Mouse (Mus musculus): ENCODE data around the gene Vgf. TPM values are rescaled to one million over a fixed set of nuclear protein-coding genes. Genes with fewer than 3 reads are reported as not detected.

Vgf gene
- polyA plus RNA-seq (2015; fragmentation: Nextera tagmentation; extraction: Ambion mirVana), result 0.21 TPM in 1 of 2 replicates, not detected in the other

DNA sequence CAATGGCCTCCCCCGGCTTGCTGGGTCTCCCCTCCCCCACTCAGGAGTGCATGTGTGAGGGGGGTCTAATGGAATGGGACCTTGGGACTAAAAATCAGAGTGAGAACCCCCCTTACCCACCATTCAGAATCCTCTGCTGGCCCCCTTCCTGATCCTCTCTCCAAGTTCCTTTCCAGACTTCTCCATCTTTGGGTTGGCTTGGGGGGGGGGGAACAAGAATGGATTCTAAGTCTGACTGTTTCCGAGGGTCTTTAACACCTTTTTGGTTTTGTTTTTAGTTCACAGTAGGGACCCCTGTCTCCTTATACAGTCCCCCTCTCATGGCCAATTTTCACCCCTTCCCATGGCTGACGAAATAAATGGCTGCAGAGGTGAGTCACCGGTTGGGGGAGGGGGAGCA, at the start of gene Vgf:
TSS of gene Vgf (plus strand) at position 301 of the 400 bp plus-strand sequence.
- no peak within 1 kb of the TSS for H3K4me3 ChIP-seq (ENCODE audit: low read depth, low read length)
- ATAC-seq (ENCODE audit: low read depth), result no peak
- no peak within 1 kb of the TSS for H3K4me2 ChIP-seq (ENCODE audit: low read depth, low read length)
- H3K9ac ChIP-seq (ENCODE audit: low read depth, low read length), result no peak within 1 kb of the TSS
- 7% methylated on average over 4 of the region's 4 CpGs for WGBS (ENCODE audit: insufficient replicate concordance)
- H3K4me1 ChIP-seq (ENCODE audit: control insufficient read depth, low read depth, low read length), result peaks cover 12% of the 10 kb centered on the region
- no peaks in the 10 kb centered on the region for H3K36me3 ChIP-seq (ENCODE audit: control insufficient read depth, insufficient read depth)
- no peaks in the 10 kb centered on the region for H3K9me3 ChIP-seq (replicated peaks; ENCODE audit: control insufficient read depth, low read length)
- peaks cover 77% of the 10 kb centered on the region for H3K27me3 ChIP-seq (ENCODE audit: control insufficient read depth, insufficient read depth, low read depth, low read length)
- H3K27ac ChIP-seq (ENCODE audit: low read length), result no peak within 1 kb of the TSS

DNA sequence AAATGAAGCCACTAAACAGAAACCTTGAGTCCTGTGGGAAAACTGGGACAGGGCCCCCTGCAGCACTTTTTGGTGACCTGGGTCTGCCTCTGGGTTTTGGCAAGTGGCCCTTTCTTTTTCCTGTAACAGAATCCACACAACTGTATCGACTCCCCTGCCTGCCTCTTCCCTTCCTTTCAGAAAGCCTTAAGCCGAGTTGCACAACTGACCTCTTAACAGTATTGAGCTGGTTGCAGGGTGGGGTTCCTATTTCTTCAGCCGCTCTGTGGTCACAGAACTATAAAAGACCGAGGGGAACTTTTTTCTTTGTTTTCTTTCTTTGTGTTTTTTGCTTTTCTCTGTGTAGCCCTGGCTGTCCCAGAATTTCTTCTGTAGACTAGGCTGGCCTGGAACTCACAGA, 48.4 kb upstream of the Vgf start:
- Histone ChIP-seq H3K36me3 (ENCODE audit: control insufficient read depth, insufficient read depth) (no peaks in the 10 kb centered on the region; the same call in 1 of the 2 replicates), H3K9me3 (replicated peaks; ENCODE audit: control insufficient read depth, low read length) (no peaks in the 10 kb centered on the region), H3K4me3 (ENCODE audit: low read depth, low read length) (no peak overlapping the region), H3K9ac (ENCODE audit: low read depth, low read length) (no peak overlapping the region), H3K27ac (ENCODE audit: low read length) (peak overlapping the region; percentile 50), H3K4me2 (ENCODE audit: low read depth, low read length) (no peak overlapping the region), H3K27me3 (ENCODE audit: control insufficient read depth, insufficient read depth, low read depth, low read length) (no peaks in the 10 kb centered on the region; the same call in 1 of the 2 replicates), H3K4me1 (ENCODE audit: control insufficient read depth, low read depth, low read length) (no peaks in the 10 kb centered on the region)
- 18% methylated on average over 4 of the region's 4 CpGs for whole genome bisulfite sequencing (ENCODE audit: insufficient replicate concordance)
- ATAC-seq (ENCODE audit: low read depth), result no peak

DNA sequence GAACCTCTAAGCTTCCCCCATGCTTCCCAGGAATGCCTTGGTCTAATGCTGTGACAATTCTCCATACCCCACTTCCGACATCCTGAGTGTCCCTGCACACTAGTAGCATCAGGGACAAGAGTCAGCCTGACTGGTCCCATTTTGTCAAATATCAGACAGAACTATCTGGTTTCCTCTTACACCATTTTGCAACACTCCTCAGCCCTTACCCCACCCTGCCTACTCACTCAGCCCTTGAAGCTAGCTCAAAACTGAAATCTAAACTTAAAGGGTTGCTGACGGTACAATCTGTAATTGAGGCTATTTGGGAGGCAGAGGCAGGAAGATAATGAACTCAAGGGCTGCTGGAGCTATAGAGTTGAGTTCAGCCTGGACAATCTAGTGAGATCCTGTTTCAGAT, 46.4 kb upstream of the Vgf start:
- H3K4me1 ChIP-seq (ENCODE audit: control insufficient read depth, low read depth, low read length), result no peaks in the 10 kb centered on the region
- 55% methylated on average over 2 of the region's 2 CpGs for WGBS (ENCODE audit: insufficient replicate concordance)
- no peaks in the 10 kb centered on the region; the same call in 1 of the 2 replicates for H3K36me3 ChIP-seq (ENCODE audit: control insufficient read depth, insufficient read depth)
- peak overlapping the region; percentile 54 for H3K27ac ChIP-seq (ENCODE audit: low read length)
- no peak overlapping the region for H3K4me3 ChIP-seq (ENCODE audit: low read depth, low read length)
- no peak for ATAC-seq (ENCODE audit: low read depth)
- no peaks in the 10 kb centered on the region for H3K9me3 ChIP-seq (replicated peaks; ENCODE audit: control insufficient read depth, low read length)
- no peak overlapping the region for H3K9ac ChIP-seq (ENCODE audit: low read depth, low read length)
- H3K27me3 ChIP-seq (ENCODE audit: control insufficient read depth, insufficient read depth, low read depth, low read length), result no peaks in the 10 kb centered on the region
- H3K4me2 ChIP-seq (ENCODE audit: low read depth, low read length), result no peak overlapping the region

DNA sequence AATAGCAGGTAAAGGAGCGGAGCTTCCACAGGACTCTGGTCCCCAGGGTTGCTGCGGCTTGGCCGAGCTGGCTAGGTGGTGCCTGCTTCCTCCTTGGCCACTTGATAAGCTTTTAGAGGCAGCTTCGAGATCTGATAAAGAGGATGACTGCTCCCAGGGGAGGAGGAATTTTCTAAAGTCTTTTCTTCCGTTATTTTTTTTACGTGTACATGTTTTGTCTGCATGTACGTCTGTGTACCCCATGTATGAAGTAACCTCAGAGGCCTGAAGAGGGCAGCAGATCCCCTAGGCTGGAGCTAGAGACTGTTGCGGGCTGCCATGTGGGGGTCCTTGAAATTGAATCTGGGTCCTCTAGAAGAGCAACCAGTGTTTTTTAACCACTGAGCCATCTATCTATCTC, 45.2 kb upstream of the Vgf start:
- H3K36me3 ChIP-seq (ENCODE audit: control insufficient read depth, insufficient read depth), result no peaks in the 10 kb centered on the region; the same call in 1 of the 2 replicates
- no peak for ATAC-seq (ENCODE audit: low read depth)
- no peak overlapping the region for H3K4me3 ChIP-seq (ENCODE audit: low read depth, low read length)
- H3K27me3 ChIP-seq (ENCODE audit: control insufficient read depth, insufficient read depth, low read depth, low read length), result no peaks in the 10 kb centered on the region
- H3K27ac ChIP-seq (ENCODE audit: low read length), result no peak overlapping the region
- peaks cover 2% of the 10 kb centered on the region; the same call in 1 of the 2 replicates for H3K4me1 ChIP-seq (ENCODE audit: control insufficient read depth, low read depth, low read length)
- H3K4me2 ChIP-seq (ENCODE audit: low read depth, low read length), result no peak overlapping the region
- H3K9me3 ChIP-seq (replicated peaks; ENCODE audit: control insufficient read depth, low read length), result no peaks in the 10 kb centered on the region
- H3K9ac ChIP-seq (ENCODE audit: low read depth, low read length), result no peak overlapping the region
- 73% methylated on average over 8 of the region's 8 CpGs for WGBS (ENCODE audit: insufficient replicate concordance)

DNA sequence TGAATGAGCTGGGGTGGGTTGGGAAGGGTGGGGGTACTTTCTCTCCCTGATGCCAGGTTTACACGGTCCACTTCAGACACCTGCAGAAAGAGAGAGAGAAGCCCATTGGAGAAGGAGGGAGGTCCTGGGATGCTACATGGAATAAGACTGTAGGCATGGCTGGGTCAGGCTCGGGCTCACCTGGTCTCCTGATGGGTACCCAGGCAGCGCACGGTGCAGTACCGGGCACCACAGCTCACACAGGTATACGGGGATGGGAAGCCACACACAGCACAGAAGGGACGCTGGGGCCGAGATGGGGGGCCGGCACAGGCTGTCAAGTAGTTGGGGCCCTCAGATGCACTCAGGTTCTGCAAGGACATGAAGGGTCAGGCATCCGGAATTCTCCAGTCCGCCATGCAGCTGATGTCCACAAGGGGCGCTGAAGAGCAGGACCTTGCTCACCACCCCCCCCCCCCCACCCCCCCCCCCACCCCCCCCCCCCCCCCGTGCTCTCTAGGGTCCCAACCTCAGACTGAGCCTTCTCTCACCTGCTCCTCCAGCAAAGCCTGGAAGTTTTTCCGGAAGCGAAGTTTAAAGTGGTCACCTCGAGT, 43.8 kb upstream of the Vgf start:
- Histone ChIP-seq H3K36me3 (ENCODE audit: control insufficient read depth, insufficient read depth) (no peaks in the 10 kb centered on the region; the same call in 1 of the 2 replicates), H3K4me2 (ENCODE audit: low read depth, low read length) (no peak overlapping the region), H3K9ac (ENCODE audit: low read depth, low read length) (no peak overlapping the region), H3K9me3 (replicated peaks; ENCODE audit: control insufficient read depth, low read length) (no peaks in the 10 kb centered on the region), H3K4me3 (ENCODE audit: low read depth, low read length) (no peak overlapping the region), H3K4me1 (ENCODE audit: control insufficient read depth, low read depth, low read length) (peaks cover 7% of the 10 kb centered on the region; the same call in 1 of the 2 replicates), H3K27ac (ENCODE audit: low read length) (no peak overlapping the region), H3K27me3 (ENCODE audit: control insufficient read depth, insufficient read depth, low read depth, low read length) (no peaks in the 10 kb centered on the region)
- no peak for ATAC-seq (ENCODE audit: low read depth)
- 48% methylated on average over 13 of the region's 16 CpGs for WGBS (ENCODE audit: insufficient replicate concordance)

DNA sequence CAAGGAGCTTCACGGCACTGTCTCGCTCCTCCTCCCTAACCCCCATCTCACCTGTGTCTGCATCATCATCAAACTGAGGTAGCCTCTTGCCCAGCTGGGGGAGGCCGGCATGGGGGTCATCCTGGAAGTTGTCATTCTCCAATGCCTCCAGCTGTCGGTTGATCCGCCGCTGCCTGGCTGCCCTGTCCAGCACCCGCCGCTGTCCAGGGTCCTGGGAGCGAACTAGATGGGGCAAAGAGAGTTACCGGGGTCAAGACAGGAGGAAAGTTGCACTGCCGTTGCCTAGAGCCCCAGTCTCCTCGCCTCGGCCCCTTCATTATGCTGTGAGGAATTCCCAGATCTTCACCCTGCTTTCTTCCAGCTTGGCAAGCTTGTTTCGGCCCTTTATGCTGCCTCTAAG, 41.4 kb upstream of the Vgf start:
- no peaks in the 10 kb centered on the region for H3K9me3 ChIP-seq (replicated peaks; ENCODE audit: control insufficient read depth, low read length)
- no peaks in the 10 kb centered on the region for H3K27me3 ChIP-seq (ENCODE audit: control insufficient read depth, insufficient read depth, low read depth, low read length)
- ATAC-seq (ENCODE audit: low read depth), result no peak
- H3K4me2 ChIP-seq (ENCODE audit: low read depth, low read length), result no peak overlapping the region
- H3K4me3 ChIP-seq (ENCODE audit: low read depth, low read length), result no peak overlapping the region
- no peaks in the 10 kb centered on the region; the same call in none of the 2 replicates for H3K36me3 ChIP-seq (ENCODE audit: control insufficient read depth, insufficient read depth)
- H3K27ac ChIP-seq (ENCODE audit: low read length), result no peak overlapping the region
- WGBS (ENCODE audit: insufficient replicate concordance), result 66% methylated on average over 14 of the region's 14 CpGs
- H3K4me1 ChIP-seq (ENCODE audit: control insufficient read depth, low read depth, low read length), result peaks cover 15% of the 10 kb centered on the region
- H3K9ac ChIP-seq (ENCODE audit: low read depth, low read length), result no peak overlapping the region

DNA sequence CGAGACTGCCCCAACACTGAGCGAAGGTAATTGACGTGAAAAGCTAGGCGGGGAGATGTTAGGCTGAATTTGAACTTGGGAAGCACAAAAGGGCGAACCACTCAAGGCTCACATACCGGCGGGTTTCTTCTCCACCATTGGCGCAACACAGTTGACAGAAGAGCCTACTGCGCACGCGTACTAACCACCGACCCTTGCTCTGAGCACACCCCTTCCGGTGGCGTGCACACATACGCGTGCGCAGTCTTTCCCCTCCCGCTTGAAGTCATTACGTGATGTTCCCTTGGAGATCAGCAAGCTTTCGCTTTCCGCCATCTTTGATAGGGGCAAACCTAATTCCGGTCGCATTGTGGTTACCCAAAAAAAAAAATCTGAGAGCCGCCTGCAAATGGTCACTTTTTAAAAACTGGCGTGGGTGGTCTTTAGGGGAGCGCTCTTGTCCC, 39.5 kb upstream of the Vgf start, which contains the start of gene Plod3:
TSS of gene Plod3 (plus strand) at position 325 of the 443 bp plus-strand sequence.
- Histone ChIP-seq H3K27ac (ENCODE audit: low read length) (peak within 1 kb of the TSS; percentile 93), H3K4me3 (ENCODE audit: low read depth, low read length) (peak within 1 kb of the TSS; percentile 91), H3K9me3 (replicated peaks; ENCODE audit: control insufficient read depth, low read length) (no peaks in the 10 kb centered on the region), H3K36me3 (ENCODE audit: control insufficient read depth, insufficient read depth) (no peaks in the 10 kb centered on the region; the same call in none of the 2 replicates), H3K4me2 (ENCODE audit: low read depth, low read length) (peak within 1 kb of the TSS; percentile 94), H3K4me1 (ENCODE audit: control insufficient read depth, low read depth, low read length) (peaks cover 15% of the 10 kb centered on the region), H3K9ac (ENCODE audit: low read depth, low read length) (peak within 1 kb of the TSS; percentile 94), H3K27me3 (ENCODE audit: control insufficient read depth, insufficient read depth, low read depth, low read length) (no peaks in the 10 kb centered on the region)
- ATAC-seq (ENCODE audit: low read depth), result peak; percentile 95
- under 1% methylated on average over 26 of the region's 26 CpGs for WGBS (ENCODE audit: insufficient replicate concordance)

DNA sequence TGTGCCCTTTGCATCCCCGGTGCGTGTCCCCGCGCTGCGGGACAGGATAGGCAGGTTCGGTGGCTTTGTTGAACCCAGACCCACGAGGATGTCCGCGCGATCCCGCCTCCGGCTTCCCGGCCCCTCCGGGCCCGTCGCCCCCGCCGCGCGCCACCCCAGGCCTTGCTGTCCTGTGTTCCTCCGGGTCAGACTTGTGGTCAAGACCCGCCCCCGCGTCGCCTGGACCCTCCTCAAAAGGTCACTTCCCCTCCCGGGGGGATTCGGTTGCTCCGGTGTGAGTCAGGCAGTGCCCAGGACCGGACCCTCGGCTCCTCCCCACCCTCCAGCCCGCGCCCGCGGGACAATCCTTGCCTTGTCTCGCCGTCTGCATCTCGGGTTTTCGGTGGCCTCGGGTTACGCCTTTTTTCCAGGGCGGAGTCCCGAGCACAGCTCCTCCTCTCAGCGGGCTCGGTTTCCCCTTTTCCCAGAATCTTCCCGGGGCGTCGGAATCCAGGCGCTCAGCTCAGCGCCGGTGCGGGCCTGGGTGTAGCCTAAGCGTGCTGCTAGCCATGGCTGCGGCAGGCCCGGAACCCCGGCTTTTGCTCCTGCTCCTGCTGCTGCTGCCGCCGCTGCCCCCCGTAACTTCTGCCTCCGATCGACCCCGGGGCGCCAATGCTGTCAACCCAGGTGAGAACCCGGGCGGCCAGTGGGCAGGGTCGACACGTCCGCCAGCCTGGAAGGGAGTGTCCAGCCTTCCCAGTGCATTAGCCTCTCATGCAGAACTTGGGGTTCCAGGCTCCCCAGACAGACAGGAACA, 38.9 kb upstream of the Vgf start:
- peak; percentile 73 for ATAC-seq (ENCODE audit: low read depth)
- H3K27ac ChIP-seq (ENCODE audit: low read length), result peak overlapping the region; percentile 93
- peak overlapping the region; percentile 94 for H3K9ac ChIP-seq (ENCODE audit: low read depth, low read length)
- peak overlapping the region; percentile 94 for H3K4me2 ChIP-seq (ENCODE audit: low read depth, low read length)
- H3K4me3 ChIP-seq (ENCODE audit: low read depth, low read length), result peak overlapping the region; percentile 91
- H3K9me3 ChIP-seq (replicated peaks; ENCODE audit: control insufficient read depth, low read length), result no peaks in the 10 kb centered on the region
- no peaks in the 10 kb centered on the region; the same call in none of the 2 replicates for H3K36me3 ChIP-seq (ENCODE audit: control insufficient read depth, insufficient read depth)
- under 1% methylated on average over 67 of the region's 67 CpGs for WGBS (ENCODE audit: insufficient replicate concordance)
- no peaks in the 10 kb centered on the region for H3K27me3 ChIP-seq (ENCODE audit: control insufficient read depth, insufficient read depth, low read depth, low read length)
- peaks cover 15% of the 10 kb centered on the region for H3K4me1 ChIP-seq (ENCODE audit: control insufficient read depth, low read depth, low read length)

DNA sequence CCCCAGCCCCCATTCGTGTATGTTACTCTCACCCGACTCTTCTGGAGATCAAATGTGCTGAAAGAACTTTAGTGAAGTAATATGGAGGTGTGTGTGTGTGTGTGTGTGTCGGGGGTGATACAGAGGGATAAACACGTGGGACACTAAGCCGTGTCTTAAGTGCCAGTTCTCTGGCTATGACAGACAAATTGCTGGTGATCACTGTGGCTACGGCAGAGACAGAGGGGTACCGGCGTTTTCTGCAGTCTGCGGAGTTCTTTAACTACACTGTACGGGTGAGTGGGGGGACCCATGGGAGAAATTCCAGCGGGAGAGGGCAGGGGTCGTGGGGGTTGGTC, 38.3 kb upstream of the Vgf start, which contains the start of gene Znhit1:
TSS of gene Znhit1 (minus strand) at position 88 of the 338 bp plus-strand sequence.
- no peaks in the 10 kb centered on the region; the same call in none of the 2 replicates for H3K36me3 ChIP-seq (ENCODE audit: control insufficient read depth, insufficient read depth)
- no peaks in the 10 kb centered on the region for H3K27me3 ChIP-seq (ENCODE audit: control insufficient read depth, insufficient read depth, low read depth, low read length)
- peak within 1 kb of the TSS; percentile 94 for H3K9ac ChIP-seq (ENCODE audit: low read depth, low read length)
- WGBS (ENCODE audit: insufficient replicate concordance), result 3% methylated on average over 12 of the region's 12 CpGs
- peak within 1 kb of the TSS; percentile 91 for H3K4me3 ChIP-seq (ENCODE audit: low read depth, low read length)
- peaks cover 15% of the 10 kb centered on the region for H3K4me1 ChIP-seq (ENCODE audit: control insufficient read depth, low read depth, low read length)
- H3K9me3 ChIP-seq (replicated peaks; ENCODE audit: control insufficient read depth, low read length), result no peaks in the 10 kb centered on the region
- no peak for ATAC-seq (ENCODE audit: low read depth)
- H3K27ac ChIP-seq (ENCODE audit: low read length), result peak within 1 kb of the TSS; percentile 93
- peak within 1 kb of the TSS; percentile 94 for H3K4me2 ChIP-seq (ENCODE audit: low read depth, low read length)
